Mouse (Mus musculus): ENCODE results near the gene Gm10300. TPM values are rescaled to one million over a fixed set of nuclear protein-coding genes. Genes with fewer than 3 reads are reported as not detected.
A peak's percentile ranks its signal among the peaks of the same experiment; 100 is the strongest.

The Gm10300 gene
- total RNA-seq (2021) (under 1 TPM in 1 of 2 experiments, not detected in 1; 0.31 TPM), polyA plus RNA-seq (2012; rRNA removed) (0.30 and 0.55 TPM in 2 replicates)
- long read RNA-seq, result 0 reads

DNA sequence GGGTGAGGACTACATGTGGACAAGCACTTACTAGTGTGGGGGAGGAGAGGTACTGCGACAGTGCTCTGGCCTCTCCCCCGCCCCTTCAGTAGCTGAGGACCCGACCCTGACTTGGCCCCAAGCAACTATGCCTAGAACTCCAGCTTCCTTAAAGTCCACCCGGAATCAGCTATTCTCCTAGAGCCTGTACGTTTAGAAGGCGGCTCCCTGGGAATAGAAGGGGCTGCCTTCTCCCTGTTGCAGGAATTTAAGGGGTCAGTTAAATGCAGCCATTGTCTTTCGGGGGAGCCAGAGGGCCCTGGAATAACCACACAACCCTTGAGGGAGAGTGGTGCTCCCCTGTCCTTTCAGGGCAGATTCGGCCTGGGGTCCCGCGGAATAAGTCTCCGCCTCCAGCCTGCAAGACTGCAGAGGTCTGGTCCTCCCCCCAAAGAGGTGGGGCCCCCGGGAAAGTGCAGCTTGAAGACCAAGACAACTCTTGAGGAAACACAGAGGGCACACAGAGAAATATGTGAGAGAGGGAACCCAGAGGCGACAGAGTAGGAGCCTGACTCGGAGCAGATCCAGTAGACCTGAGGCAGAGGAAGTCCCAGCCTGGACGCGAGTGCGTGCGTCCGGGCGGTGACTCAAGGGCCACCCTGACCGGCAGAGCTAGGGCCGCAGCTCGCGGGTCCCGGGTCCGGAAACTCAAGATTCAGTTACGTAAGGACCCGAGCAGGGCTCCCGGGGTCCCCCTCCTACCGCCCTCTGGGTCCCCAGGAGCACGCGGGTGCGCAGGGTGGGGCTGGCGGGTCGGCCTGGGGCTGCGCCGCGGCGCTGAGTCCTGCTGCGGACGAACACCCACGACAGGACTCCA is at the start of gene Gm10300:
TSS of gene Gm10300 (plus strand) at position 621 of the 856 bp plus-strand sequence.
- peak; percentile 80 for DNase-seq

DNA sequence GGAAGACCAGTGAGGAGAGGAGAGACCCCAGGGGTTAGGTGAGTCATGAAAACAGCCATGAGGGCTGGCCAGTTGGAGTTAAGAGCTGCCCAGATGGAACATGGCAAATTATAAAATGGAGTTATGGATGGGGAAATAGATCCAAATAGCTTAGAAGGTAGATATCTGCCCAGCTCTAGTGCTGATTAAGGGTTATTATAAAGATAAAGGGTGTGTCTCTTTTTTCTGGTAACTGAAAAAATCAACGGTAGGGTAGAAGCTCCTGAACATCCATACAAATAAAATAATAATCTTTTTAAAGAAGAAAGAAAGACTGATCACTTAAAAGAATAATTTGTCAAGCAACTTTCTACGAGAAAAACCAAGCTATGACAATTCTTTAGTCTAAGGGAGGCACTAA is 49.2 kb upstream of the Gm10300 start:
- no peak for DNase-seq

- DNase-seq, result no peak
Measured at GRCm38 (mm10) chr4:132025738-132026527, 48.6 kb upstream of the Gm10300 start.

- DNase-seq, result no peak
Measured at GRCm38 (mm10) chr4:132027167-132027566, 47.3 kb upstream of the Gm10300 start.

DNA sequence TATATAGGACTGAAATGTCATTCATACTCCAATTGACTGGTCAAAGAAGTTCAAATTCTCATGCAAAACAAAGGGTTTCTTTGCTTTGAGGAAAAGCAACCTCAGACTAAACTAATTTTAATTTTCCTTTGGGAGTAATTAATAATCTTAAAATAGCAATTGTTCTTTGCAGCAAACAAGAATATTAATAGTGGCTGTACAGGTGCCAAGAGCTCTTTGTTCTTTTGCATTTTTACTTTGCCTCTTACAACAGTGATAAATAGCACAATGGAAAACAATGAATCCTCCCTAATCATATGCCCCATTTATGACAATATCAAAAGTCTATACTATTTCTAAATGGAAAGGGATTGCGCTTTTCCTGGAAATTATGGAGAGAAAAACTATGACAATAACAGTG is 46.7 kb upstream of the Gm10300 start:
- no peak for DNase-seq

DNA sequence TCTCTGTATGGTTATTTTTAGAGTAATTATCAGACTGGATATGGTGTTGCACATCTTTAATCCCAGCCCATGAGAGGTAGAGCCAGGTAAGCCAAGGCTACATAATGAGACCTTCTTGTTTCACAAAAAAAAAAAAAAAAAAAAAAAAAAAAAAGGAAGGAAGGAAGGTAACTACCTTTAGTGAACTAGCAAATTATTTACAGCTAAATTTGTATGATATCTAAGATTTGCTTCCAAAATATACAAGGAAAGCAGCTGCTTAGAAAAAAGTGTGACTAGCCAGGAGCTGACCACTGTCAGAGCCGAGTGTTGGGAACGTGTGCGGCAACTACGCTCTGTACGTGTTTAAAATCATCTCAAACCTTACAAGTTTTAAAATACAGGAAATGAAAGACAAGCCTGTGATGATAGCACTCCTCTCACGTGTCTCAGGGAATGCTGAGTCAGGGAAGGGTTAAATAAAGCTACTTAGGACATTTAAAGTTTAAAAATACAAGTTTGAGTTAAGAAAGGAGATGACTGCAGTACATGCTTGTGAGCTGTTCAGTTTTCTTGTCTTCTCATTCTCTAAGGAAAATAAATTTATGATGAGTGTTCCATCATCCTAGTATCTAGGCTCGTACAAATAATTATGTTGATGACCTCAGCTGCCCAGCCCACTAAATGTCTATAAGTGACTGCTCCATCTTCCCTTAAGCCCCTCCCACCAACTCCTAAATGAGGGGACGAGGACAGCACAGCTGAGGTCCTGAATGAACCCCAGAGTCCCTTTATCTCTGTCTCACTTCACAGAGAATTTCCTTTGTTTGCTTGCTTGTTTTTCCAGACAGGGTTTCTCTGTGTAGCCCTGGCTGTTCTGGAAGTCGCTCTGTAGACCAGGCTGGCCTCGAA is 44.4 kb upstream of the Gm10300 start:
- no peak for DNase-seq

DNA sequence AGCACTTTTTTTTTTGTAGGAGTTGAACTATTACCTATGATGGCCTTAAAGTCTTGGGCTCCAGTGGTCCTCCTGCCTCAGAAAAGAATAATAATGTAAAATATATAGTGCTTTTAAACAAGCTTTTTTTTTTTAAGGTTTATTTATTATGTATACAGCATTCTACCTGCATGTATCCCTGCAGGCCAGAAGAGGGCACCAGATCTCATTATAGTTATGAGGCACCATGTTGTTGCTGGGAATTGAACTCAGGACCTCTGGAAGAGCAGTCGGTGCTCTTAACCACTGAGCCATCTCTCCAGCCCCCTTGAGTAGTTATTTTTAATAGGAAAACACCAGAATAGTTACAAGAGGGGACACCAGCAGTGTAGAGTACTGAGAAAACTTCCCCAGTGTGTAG is 41.3 kb upstream of the Gm10300 start:
- no peak for DNase-seq

DNA sequence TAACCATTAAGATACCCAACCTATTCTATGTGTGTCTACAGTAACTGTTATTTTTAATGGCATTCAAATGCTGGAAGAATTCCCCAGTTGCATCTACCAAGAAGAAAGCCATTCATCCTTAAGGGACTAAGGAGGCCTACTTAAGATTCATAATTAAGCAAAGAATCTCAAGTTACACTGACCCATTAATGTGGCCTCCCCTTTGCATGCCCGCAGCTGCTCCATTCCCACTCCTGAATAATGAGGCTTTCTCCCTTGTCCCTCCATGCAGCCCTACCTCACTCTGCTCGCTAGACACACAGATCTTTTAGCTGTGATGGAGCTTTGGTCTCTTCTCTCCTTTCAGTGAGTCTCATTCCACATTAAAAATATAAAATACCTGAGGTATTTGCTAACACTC is 40.3 kb upstream of the Gm10300 start:
- DNase-seq, result no peak

GRCm38 (mm10) chr4:132037137-132037536 is 37.4 kb upstream of the Gm10300 start:
- DNase-seq, result no peak

- no peak for DNase-seq
Measured at GRCm38 (mm10) chr4:132037991-132038390, 36.5 kb upstream of the Gm10300 start.

DNA sequence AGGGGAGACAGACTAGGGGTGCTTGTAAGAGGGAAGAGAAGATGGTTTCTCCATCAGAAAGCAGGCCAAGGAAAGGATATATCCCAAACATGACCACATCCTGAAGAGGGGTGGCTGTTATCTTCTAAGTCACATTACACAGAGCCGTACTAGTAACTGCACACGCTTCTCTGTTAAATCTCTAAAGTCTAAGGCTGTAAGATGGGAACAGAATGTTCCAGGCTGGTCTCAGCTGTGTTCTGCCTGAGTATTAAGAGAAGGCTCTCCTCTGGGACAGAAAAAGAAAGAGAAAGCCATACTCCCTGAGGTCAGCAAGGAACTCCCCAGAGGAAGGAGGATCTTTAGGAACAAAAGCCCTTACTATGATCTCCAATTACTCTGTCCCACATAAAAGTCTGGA is 35.7 kb upstream of the Gm10300 start:
- no peak for DNase-seq

DNA sequence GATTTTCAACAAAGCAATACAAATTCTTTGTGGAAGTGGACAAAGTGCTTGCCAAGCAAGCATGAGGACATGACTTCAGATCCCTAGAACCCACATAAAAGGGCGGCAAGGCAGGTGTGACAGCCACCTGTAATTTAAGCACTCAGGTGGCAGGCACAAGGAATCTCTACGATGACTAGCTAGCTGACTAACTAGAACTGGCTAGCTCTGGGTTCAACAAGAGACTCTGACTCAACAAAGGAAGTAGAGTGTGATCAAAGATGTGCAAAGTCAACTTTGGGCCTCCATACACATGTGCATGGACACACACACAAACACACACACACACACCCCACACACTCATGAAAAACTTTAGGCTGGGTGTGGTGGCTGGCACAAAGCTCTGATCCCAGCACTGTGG is 35.0 kb upstream of the Gm10300 start:
- no peak for DNase-seq

GRCm38 (mm10) chr4:132039975-132040645 is 34.4 kb upstream of the Gm10300 start:
- DNase-seq, result no peak

GRCm38 (mm10) chr4:132041471-132042332 is 32.8 kb upstream of the Gm10300 start:
- DNase-seq, result no peak

GRCm38 (mm10) chr4:132043726-132044125 is 30.8 kb upstream of the Gm10300 start:
- DNase-seq, result no peak

DNA sequence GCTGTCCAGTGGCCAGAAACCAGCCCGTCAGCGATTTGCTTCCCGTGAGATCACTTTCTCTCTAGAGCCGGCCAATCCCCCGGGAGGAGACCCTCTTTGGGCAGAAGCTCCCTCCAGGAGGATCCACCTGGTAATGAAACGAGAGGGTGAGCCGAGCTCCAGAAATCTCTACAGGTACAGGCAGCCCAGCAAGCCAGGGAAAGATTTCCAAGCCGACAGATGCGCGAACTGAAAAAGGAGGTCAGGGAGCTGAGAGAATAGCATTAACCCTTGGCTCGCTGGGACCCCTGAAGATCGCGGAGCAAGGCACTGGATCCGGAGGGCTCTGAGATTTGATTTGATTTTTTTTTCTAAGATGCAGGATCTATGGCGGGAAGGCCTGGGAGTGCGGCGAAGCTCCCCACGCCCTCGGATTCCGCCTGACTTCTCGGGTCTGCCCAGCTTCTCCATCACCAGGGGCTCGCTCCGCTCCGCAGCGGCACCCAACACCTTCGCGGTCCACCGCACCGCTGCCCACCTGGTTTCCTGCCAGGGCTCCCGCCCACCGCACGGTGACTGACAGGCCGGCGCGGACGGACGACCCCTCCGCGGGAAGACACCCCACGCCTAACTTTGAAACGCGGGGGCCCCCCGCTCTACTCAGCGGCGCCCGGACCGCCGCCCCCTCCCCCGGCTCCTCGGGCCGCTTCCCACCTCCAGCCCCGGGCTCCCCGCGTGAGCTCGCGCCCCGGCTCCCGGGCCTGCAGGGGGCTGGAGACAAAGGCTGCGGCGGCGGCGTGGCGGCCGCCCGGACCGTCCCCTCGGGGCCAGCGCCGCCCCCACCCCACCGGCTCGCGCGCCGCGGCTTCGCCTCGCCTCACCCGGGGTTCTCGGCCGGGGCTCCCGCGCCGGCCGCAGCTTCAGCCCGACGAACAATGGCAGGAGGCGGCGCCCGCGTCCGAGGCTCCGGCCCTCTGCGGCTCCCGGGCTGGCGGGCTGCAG is 26.2 kb upstream of the Gm10300 start:
- peak; percentile 44 for DNase-seq

DNA sequence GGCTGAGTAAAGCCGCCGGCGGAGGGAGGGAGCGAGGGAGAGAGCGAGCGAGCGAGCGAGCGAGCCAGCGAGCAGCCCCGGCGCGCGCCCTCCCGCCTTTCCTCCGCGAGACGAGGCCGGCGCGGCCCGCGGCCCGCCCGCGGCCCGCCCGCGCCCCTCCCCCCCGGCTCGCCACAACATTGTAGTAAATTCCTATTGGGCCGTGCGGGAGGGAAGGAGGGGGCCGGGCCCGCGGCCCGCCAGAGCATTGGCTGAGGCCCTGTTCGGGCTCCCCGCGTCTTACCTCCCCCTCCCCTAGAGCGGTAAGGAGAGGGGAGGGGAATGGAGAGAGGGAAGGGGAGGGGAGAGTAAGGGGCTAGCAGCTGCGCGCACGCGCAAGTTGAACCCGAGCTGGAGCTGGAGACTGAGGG is 25.5 kb upstream of the Gm10300 start:
- DNase-seq, result peak; percentile 94

DNA sequence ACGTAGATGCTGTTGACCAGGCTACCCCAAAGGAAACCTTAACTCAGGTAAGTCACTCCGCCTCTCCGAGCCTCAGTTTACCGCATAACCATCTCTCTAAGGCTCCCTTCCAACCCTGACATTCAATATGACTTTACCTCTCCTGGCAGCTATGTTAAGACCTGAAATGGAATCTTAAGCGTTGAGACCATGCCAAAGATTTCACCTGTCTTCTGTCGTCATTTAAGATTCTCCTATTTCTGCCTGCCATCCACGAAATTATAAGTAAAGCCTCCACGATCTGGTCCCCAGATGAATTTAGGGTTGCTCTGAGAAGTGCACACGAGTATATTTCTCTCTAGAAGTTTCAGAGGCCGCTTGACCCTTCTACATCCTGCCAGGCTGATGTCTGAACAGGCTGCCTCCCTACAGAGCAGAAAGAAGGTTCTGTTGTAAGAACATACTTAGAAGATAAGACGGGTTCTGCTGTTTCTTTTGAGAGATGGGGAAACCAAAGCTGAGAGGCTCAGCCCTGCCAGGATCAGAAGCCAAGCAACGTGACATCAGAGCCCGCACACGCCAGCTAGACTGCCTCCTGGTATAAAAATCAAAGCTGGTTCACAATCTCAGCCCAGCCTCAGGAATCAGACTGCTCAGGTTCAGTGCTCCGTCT is 24.8 kb upstream of the Gm10300 start:
- peak; percentile 33 for DNase-seq
